Mouse (Mus musculus) cerebellum, postnatal 4 days (tissue): ENCODE measurements around the gene Klhl3.
"Not testable (repeated sequence)": the region's sequence is repeated elsewhere in the genome, so short reads cannot be mapped to it uniquely, and the experiment has no call there.

Experiments
- DNase-seq, 2 experiments: peaks; one replicate each; pipeline ENCODE4 v3.0.0; 2022; ENCODE audit warnings: low spot score in 2 of 2, mixed read lengths in 1 of 2

The Klhl3 gene

DNA sequence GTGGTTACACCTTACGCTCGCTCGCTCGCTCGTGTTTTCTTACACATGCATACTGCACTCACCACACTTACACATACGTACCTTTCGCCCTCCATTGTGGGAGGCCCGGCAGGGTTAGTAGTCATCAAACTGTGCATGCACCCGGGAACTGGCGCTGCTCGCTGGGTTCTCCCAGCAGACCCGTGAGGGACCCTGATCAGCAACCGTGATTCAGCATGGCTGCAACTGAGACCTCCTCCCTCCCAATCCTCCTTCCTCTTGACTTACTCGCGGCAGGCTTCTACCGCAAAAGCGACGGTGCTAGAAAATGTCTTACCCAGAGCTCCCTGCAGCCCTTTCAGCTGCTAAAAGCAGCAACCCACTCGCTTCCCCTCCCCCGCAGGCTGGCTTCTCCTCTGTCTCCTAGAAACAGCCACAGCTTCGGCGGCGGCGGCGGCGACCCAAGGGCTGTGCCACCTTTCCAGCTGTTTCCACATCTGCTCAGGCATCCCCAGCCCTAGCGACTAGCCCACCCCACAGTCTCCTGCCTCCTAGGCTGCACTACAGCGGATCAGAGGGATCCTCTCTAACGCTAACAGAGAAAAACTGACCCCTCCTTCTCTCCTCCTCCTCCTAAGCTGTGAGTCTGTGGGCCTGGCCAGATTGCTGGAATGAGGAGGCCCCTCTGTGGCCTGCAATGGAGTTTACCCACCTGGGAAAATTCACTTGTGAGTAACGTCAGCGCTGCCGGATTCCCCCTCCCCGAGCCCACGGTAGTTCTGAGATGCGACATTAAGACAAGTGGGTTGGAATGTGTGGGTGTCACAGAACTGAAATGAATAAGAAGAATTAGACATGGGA is at the start of gene Klhl3:
Klhl3 (minus strand) TSS at position 532 of the 840 bp plus-strand sequence.
- peak; percentile 45 to 66 for DNase-seq

DNA sequence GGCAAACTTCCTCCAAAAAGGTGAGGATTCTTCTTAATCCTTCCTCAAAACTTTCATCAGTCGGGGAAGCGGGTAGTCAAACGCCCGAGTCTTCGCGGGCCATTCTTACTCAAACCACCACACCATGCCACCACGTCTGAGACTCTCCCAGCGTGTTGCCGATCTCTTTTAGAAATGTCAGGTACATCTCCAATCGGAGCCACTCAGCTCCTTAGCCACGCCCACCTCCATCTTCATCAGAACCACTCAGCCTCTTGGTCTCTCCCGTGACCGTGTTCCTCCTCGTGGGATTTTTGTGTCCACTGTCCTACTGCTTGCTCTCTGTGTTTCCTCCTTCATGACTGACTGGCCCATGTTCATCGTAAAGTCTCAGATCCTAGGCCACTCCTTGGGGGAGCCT is 47.4 kb upstream of the Klhl3 start:
- DNase-seq = no peak

DNA sequence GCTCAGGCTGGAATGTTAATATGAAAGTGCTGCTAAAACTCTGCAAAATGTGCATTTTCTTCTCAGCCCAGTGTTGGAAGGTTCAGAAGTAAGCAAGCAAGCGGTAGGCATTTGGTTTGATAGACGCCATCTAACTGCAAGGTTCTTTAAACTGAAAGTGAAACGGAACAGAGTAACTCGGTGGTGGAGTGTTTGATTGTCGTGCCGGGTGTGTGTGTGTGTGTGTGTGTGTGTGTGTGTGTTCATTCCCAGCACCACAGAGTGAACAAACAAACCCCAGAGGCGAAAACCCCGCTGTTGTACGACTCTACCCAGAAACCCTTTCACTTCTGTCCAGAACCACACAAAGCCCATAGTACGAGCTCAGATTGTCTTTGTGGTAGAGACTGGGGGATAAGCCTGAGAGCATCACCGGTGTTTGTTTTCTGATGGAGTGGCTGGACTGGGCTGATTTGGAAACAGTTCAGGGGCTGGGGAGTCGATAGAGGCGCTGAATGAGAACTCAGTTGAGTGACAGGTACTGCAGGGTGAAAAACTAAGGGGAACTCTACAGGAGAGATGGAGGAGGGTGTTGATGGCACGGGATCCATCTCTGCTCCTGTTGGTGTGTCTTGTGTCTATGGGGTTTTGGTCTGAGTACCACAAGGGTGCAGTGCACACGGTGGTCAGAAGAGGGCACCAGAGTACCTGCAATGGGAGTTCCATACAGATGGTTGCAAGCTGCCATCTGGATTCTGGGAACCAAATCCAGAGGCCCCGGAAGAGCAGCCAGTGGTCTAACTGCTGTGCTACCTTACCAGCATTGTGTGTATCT is 44.9 kb upstream of the Klhl3 start:
- peak; percentile 85 to 93 for DNase-seq

DNA sequence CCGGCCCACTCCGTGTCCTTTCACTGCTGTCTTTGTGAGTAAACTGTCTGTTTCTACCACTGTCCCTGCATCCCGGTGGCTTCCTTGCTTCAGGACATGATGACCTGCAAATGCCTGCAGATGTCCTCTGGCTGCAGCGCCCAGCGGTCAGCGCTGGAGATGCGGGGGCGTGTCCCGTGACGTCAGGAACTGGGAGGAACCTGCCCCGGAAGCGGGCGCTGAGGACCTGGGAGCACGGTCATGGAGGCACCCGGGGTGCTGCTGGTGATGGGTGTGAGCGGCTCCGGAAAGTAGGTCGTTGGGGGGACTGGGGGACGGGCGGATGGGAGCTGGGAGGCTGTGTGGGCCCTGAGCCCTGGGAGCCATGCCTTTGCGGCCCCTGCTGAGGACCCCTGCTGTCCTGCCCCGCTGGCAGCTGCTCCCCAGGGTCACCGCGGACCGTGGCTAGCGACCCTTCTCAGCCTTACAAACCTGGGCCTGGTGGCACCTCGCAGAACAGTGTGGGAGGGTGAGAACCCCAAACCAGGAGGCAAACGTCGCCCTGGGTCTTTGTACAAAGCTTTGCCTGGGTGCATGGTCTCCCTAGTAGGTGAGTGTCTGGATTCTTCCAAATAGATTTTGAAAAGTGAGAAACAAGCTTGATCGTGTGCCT is 44.2 kb upstream of the Klhl3 start, which contains the start of gene Idnk:
Idnk (plus strand) TSS at position 203 of the 652 bp plus-strand sequence.
- peak; percentile 77 to 82 for DNase-seq

DNA sequence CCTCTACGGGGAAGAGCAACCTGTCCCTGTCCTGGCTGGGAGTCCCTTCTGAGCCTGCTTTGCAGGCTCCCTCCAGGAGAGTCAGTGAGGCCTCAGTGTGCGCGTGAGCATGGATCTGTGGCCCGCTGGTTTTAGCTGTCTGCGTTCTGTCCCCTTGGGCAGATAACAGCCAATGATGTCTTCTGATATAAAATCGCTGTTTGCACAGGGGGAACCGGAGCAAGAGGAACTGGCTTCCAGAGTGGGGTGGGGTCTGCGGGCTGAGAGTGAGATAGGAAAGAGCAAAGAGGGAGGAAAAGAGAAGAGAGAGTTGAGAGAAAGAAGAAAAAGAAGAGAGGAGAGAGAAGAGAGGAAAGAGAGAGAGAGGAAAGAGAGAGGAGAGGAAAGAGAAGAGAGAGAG is 43.6 kb upstream of the Klhl3 start:
- no peak for DNase-seq

DNA sequence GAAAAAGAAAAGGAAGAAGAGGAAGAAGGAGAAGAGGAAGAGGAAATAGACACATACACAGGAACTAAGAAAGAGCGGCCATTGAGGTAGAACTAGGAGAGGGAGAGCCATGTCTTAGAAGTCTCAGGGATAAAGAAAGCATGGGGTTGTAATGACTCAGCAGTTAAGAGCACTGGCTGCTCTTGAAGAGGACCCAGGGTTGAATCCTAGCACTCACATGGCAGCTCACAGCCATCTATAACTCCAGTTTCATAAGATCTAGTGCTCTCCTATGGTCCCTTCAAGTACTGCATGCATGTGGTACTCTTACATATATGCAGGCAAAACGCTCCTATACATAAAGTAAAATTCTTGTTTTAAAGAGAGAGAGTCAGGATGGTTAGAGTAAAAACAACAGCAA is 42.6 kb upstream of the Klhl3 start:
- no peak for DNase-seq

DNA sequence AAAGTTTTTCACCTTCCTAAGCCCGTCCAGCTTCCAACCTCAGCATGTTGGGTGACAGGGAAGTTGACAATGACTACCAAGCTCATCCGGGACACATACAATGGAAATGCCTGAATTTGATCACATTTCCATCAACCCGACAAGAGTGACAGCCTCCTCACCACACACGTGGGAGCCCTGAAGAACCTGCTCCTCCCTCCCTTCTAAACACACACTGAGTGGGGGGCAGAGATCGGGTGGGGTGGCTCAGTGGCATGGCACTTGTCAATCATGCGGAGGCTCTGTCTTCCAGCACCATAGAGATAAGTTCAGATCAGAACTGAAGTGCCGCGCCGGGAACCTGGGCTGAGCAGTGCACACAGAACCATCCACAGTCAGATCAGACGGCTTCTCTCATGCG is 37.0 kb upstream of the Klhl3 start:
- no peak for DNase-seq

DNA sequence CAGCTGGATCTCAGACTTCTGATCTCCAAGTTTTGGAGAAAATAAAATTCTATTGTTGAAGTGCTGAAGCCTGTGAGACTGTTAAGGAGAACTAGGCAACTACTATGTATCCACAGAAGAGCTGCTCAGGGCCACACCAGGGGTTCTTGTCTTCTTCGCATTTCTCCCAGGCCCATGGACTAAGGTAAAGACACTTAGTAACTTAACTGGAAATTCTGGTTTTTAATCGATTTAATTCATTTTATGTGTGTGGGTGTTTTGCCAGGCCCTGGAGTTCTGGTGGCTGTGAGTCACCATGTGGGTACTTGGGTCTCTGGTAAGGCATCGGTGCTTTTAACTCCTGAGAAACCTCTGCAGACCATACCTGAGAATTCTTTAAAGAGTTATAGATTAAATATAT is 36.2 kb upstream of the Klhl3 start:
- no peak for DNase-seq

DNA sequence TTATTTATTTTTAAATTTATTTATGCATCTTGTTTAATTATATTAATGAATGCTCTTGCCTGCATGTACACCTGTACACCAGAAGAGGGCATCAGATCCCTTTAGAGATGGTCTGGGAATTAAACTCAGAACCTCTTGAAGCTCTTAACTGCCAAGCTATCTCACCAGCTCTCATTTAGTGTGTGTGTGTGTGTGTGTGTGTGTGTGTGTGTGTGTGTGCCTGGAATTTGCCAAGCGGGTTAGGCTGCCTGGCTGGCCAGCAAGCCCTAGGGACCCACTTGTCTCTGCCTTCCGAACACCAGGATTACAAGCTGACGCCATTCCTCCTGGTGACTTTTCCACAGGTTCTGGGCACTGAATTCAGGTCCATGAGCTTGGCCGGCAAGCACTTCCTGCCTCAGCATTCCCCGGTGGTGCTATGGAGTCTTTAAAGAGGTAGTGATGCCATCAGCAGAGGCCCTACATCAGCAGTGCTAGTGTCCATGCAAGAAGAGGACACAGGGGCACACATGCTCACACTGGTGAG is 35.7 kb upstream of the Klhl3 start:
- DNase-seq = no peak

DNA sequence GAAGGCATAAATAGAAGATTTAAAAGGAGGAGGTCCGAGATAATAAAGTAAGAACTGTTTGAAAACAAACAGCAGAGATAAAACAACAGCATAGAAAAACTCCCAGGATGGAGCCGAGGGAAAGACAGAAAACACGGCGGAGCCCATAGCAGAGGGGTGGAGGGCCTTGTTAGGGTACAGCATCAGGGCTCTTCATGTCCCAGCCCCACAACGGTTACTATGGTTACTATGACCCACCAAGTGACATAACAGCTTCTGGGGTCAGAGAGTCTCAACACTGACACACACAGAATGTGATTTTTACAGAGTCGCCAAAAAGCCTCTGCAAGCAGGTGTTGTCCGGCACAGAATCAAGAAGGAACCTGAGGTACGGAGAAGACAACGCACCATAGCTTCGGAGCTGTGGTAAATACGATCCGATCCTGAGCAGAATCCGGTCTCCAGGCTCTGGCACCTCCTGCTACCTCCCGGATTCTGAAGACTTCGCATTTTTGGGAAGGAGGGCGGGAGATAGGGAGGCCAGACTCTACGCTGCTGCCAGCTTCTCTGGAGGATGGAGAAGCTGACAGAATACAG is 35.0 kb upstream of the Klhl3 start:
- DNase-seq = peak in 1 of 2 experiments; percentile 40

DNA sequence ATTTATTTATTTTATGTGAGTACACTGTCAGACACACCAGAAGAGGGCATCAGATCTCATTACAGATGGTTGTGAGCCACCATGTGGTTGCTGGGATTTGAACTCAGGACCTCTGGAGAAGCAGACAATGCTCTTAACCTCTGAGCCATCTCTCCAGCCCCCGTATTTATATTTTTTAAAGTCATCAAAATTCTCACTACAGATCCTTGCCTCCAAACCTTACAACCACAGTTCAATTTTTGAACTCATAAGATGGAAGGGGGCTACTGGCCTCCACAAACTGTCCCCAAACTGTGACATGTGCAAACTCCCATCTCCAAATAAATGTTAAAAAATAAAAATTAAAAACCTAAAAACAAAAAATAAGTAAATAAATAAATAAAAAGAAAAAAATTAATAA is 34.4 kb upstream of the Klhl3 start:
- DNase-seq = no peak

DNA sequence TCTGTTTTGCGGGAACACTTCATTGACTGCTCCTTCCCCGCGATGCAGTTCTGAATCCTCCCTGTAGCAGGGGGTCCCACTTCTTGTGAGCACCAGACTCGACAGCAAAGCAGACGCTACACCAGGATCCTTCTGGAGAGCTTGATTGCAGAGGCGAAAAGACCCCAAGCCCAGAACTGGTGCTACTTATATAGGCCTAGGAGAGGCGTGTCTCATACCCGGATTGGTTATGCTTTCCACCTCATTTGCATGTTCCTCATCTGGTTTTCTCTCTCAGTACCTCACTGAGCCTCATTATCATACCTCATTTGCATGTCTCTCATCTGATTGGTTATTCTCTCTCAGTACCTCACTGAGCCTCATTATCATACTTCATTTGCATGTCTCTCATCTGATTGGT is 33.2 kb upstream of the Klhl3 start:
- DNase-seq = not testable (repeated sequence)

DNA sequence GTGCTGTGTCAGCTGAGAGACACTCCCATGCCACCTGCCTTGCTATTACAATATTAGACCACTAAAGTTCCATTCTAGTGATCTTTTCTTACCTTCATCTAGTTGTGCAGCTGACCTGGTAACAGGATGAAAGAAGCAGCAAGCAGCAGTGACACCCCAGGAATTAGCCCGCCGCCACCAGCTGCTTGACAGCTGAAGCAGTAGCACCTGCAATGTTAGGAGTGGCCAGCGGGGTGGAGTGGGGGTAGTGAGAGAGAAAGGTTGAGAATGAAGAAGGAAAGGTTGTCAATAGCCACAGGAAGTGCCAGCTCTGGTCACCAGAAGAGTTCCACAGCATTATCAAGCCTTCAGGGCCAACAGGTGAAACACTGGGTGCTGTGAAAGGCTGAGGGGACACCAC is 18.3 kb upstream of the Klhl3 start:
- DNase-seq = no peak

DNA sequence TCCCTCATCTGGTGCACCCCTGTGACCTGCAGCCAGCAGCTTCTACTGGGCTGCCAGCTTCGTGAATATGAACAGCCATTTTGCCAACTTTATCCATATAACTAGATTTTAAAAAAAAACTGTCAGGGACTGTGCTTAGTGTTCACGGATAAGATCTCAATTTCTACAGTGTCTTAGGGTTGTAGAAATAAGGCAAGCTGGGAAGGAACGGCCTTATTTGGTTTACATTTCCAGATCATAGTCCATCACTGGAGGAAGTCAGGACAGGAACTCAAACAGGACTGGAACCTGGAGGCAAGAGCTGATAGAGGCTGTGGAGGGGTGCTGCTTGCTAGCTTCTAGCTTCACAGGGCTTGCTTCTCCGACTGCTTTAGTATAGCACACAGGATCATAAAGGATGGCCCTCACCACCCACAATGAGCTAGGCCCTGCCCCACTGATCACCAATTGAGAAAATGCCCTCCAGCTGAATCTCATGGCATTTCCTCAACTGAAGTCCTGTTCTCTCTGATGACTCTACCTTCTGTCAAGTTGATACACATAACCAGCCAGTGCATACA is 16.4 kb upstream of the Klhl3 start:
- no peak for DNase-seq

DNA sequence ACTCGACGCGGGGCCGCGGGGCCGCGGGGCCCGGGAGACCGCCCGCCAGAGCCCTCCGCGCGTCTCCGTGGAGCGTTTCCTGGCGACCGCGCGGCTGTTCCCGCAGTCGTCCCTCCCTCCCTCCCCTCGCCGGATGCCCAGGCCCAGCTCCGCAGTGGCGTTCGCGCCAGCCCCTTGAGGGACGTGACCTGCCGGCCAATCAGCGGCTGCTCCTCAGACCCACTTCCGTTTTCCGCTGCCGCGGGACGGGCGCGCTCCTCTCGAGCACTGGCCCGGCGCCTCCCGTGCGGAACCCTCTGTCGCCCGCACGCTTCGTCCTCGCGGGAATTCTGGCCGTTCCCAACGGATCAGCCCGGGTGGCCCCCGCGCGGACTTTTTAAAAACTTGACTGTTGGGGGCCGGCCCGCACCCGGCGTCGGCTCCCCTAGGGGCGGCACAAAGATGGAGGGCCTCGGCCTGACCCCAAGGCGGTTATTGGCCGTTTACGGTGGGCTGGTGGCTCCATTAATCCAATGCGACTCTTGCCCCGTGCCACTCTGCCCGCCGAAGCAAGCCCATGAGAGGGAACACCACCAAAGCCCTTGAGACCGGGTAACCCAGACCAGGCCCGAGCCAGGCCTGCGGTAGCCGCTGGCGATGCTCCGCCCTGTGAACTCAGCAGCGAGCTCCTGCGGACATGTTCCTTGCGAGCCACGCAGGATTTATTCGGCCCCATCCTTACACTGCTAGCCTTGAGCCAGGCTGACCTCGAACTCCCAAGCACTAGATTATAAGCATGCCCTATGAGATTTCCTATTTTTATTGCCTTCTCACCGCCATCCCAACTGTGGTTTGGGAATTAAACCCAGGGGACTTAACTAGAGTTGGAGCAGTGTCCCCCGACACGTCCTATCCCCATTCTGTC is 15.6 kb upstream of the Klhl3 start:
- DNase-seq = peak; percentile 93 to 95

DNA sequence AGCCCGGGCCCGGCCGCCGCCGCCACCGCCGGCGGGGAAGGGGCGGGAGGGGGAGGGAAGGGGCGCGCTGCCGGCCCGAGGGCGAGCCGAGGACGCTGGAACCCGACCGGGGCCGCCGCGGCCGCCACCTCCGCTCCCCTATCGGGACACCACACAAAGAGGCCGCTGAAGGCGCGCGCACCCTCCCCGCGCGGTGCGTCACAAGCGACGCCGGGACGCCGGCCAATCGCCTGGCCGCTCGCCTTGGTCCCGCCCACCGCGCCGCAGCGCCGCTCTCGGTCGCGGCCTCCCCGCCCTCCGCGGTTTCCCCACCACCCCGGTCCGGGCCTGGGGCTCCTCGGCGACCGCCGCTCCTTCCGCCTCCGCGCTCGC is 15.0 kb upstream of the Klhl3 start, which contains the start of gene Hnrnpa0:
Hnrnpa0 (minus strand) TSS at position 161 of the 372 bp plus-strand sequence.
- DNase-seq = peak; percentile 95 to 98

DNA sequence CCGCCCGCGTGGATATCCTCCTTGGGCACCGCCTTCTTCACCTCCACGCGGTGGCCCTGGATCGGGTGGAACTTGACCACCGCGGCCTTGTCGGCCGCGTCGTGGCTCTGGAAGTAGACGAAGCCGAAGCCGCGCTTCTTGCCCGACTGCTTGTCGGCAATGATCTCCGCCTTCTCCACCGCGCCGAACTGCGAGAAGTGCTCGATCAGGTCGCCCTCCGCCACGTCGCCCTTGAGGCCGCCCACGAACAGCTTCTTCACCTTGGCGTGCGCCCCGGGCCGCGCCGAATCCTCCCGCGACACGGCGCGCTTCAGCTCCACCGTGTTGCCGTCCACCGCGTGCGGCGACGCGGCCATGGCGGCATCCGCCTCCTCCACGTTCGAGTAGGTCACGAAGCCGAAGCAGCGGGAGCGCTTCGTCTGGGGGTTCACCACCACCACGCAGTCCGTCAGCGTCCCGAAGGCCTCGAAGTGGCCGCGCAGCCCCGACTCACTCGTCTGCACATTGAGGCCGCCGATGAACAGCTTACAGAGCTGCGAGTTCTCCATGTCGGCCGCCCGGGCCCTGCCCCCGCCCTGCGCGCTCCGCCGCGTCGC is 14.5 kb upstream of the Klhl3 start:
- DNase-seq = no peak

DNA sequence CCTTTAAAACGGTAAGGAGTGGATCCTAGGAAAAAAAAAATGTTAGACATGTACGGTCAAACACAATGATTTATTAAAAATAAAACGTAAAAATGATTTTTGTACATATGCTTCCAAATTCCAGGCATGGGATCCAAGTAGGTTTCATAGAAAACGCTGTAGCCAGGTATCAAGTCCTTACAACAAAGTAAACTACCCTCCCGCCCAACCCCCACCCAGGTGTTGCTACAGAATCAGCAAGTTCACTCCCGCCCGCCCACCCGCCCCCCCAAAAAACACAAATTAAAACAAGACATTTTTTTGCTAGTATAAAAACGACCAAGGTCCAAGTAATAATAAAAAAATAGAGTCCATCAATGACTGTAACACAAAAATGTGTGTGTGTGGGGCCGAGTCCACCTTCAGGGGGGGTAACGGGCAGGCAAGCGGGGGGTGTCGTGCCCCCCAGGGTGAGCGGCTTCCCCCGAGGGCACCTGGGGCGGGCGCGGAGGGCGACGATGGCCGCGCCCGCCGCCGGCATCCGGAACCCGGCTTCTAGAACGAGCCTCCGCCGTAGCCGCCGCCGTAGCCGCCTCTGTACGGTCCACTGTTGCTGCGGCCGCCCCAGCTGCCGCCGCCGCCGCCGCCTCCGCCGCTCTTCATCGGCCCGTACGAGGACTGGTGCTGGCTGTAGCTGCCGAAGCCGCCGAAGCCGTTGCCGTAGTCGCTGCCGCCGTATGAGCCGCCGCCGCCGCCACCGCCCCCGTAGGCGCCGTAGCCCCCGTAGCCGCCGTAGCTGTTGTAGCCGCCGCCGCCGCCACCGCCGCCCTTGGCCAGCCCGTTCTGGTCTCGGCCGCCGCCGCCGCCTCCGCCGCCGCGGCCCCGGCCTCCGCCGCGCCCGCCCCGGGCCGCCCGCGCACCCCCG is 13.7 kb upstream of the Klhl3 start:
- no peak for DNase-seq

DNA sequence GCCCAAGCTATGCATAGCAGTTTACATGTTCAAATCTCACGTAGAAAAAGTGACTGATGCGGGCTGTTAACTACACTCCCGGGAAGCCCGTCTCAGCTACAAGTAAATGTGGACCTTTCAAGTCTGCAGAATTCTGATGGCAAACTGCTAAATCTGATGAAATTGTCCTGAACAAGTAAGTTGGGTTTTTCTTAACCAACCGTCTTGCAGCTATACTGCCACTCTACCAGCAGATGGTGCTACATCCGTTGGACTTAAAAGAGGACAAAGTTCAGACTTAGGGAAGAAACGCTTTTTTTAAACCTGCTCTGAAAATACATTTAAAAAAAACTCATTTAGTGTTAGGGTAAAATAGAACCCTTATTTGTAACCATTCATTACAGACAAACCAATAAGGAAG is 12.7 kb upstream of the Klhl3 start:
- DNase-seq = no peak
